Mouse (Mus musculus) embryonic fibroblast, embryonic 13.5 days (primary cell): ENCODE results near the gene C77080.

Experiments
- CTCF ChIP-seq: IDR thresholded peaks from 2 replicates; pipeline ENCODE4 v1.5.1; 2011; ENCODE audit warnings: mild to moderate bottlenecking, control low read depth, low read length, moderate library complexity, borderline replicate concordance; ENCODE audit not compliant: insufficient read depth
- POLR2A ChIP-seq: IDR thresholded peaks from 2 replicates; pipeline ENCODE4 v1.6.1; 2011; ENCODE audit warnings: low read depth, mild to moderate bottlenecking, control low read depth, low read length, moderate library complexity

DNA sequence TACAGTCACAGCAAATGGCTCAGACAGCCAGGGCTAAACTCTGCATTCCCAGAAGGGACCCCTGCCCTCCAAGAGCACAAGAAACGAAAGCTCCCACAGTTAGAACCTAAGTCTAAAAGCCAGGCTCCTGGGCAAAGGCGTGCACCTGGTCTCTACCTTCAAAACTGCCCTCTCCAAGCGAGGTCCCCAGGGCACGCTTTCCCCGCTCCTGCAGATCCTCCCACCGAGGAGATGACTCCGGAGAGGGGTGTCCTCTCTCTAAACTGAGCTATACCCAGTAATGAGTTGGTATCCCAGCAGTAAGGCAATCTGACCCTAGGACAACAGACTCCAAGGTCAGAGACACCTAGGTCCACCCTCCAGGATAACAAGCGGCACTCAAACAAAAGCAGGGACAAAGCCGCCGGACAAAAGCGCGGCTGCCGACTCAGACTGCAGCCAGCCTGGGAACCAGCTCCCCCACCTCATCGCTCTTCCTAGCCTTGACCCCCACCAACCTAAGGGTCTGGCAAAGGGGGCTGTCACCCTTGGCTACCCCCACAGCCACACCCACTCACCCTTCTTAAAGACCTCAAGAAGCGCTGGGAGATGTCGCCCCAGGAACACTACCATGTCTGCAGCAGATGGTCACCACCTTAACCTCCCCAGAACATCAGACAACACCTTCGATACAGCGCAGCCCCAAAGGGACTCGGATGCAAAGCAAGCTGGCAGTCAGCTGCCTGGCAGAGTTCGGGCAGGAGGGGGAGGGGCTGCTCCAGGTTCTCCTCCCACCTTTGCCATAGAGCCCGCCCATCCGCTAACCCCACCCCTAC lies 33.8 kb downstream of the C77080 start:
- no peak for TF ChIP-seq CTCF
- no peak for TF ChIP-seq POLR2A
